Mouse (Mus musculus) naive thymus-derived CD4-positive, alpha-beta T cell, adult 2 months (primary cell): ENCODE results near the gene Cyp2c38.
"Not testable (repeated sequence)": the region's sequence is repeated elsewhere in the genome, so short reads cannot be mapped to it uniquely, and the experiment has no call there.

ENCODE experiments used
- DNase-seq: peaks from one replicate; pipeline ENCODE4 v3.0.0-alpha.2; 2011; ENCODE audit warnings: low read depth

The Cyp2c38 gene

DNA sequence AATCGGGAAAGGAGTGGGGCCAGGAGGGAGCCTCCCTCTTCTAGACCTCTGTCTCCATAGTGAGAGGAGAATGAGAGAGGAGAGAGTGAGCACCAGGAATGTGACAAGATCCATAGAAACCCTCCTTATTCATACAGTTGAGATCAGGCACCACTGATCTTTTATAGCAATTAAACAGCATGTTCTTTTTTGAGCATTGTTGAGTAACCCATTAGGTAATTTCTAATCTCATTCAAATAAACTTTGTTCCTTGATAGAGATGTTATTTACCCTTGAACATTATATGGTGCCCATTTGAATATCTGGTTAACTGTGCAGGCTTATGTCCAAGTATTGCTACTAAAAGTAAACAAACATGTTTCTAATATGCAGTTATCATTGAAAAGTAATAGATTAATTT, at the start of gene Cyp2c38:
TSS of gene Cyp2c38 (minus strand) at position 135 of the 400 bp plus-strand sequence.
- DNase-seq: no peak

DNA sequence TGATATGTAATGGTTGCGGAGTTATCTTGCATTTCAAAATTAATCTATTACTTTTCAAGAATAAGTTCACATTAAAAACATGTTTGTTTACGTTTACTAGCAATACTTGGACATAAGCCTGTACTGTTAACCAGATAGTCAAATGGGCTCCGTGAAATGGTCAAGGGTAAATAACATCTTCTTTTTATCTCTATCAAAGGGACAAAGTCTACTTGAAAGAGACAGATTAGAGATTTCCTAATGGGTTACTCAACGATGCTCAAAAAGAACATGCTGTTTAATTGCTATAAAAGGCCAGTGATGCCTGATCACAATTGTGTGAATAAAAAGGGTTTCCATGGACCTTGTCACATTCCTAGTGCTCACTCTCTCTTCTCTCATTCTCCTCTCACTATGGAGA, 47.7 kb upstream of the Cyp2c38 start, which contains the start of gene Cyp2c39:
TSS of gene Cyp2c39 (plus strand) at position 329 of the 400 bp plus-strand sequence.
- no peak for DNase-seq

DNA sequence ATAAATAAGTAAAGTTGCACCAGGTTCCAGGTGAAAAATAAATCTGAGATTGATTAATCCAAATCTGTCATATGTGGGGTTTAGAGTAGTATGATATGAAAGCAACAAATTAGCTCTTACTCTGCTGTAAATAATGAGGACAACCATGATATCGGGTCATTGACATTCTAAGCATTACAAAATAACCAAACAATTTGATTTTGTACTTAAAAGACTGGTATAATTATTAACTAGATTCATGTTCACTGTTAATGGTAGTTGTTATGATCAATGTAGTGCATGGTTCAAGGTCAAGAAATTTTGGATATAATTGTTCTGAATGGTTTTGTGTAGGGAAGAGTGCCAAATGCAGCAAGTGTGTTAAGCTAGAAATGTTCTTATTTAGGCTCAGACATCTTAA, 46.7 kb upstream of the Cyp2c38 start:
- DNase-seq: no peak

- no peak for DNase-seq
Measured at GRCm38 (mm10) chr19:39506341-39506740, 43.5 kb upstream of the Cyp2c38 start.

DNA sequence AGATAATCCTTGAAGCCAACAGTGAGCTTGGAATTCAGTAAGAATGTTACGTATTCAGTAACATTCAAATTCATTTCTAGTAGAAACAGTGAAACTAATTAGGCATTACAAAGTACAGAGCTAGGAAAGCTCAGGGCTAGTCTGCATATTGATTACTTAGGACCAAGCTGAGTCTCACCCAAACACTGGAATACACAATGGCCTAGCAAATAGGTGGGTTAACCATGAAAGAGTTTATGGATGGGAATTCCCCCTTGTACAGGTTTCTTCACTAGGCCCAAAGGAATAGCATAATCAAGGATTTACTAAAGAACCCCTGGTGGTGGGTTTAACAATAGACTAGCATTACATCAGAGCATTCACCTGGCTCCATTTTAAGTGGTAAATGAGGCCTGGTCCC, 21.1 kb upstream of the Cyp2c38 start:
- not testable (repeated sequence) for DNase-seq

DNA sequence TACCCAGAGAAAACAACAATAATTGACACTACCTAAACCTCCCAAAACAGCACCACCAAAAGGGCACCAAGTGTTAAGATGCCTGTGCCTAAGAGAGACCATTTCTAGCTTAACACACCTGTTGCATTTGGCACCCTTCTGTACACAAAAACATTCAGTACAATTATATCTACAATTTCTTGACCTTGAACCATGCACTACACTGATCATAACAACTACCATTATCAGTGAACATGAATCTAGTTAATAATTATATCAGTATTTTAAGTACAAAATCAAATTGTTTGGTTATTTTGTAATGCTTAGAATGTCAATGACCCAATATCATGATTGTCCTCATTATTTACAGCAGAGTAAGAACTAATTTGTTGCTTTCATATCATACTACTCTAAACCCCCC, 1.0 kb upstream of the Cyp2c38 start:
- DNase-seq: no peak
